Mouse (Mus musculus) cerebral cortex, adult 2 months (tissue): ENCODE results near the gene Ajm1.

ENCODE experiments used
- WGBS: fragments of 180-500 bp; shearing (Covaris S2); methylation state at CpG from one replicate; pipeline ENCODE4 v1.1.7; 2018; 5-methylcytosine and 5-hydroxymethylcytosine counted together

Gene Ajm1

DNA sequence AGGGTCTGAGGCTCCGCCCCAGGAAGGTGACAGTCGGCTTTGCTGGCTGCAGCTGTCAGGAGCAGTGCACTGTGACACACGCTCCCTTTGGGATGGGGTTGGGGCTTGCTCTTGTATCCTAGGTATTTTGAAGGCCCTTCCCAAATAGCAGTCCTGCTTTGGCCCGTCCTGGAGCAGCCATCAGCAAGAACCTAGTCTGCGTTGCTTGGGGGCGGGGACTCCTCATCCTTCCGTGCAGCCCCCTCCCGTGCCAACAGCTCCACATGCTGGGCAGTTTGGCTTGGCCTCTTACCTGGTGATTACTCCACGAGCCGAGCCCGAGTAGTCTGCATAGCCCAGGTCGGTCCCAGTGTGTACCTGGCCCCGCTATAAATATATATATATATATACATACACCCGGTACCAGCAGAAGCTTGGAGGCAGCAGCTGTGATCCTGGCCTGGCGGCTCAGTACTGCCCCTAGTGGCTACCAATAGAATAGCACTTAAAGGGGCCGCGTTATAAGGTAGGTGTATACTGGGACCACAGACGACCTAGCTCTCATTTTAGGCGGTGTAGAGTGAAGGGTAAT, at the start of gene Ajm1:
TSS of gene Ajm1 (minus strand) at position 464 of the 571 bp plus-strand sequence.
- WGBS, result 3% methylated on average over 19 of the region's 19 CpGs

DNA sequence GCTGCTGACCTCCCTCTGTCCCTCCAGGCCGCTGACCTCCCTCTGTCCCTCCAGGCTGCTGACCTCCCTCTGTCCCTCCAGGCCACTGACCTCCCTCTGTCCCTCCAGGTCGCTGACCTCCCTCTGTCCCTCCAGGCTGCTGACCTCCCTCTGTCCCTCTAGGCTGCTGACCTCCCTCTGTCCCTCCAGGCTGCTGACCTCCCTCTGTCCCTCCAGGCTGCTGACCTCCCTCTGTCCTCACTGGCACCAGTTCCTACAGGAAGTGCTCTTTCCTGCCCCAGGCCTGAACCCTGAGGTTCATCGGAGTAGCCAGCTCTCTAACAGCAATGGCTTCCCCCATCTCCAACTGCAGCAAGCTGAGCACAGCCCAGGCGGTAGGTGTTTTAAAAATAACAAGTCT, 47.2 kb upstream of the Ajm1 start:
- WGBS, result 60% methylated on average over 4 of the region's 4 CpGs

DNA sequence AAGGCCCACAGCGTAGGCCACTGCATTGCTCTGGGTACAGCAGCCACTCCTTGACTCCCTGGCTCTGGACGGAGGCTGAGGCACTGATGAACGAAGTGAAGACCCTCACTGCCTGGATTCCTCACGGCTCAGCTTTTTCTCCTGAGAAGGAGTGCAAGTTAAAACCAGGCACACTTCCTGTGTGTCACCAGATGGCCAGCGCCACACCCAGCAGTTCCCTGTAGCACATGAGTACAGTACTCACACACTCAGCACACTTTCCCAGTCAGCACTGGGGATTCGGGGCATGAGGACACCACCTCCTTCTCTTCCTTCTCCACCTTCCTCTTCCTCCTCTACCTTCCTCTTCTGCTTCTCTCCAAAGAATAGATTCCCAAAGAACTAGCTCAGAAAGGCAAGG, 46.3 kb upstream of the Ajm1 start, which contains the start of gene Fcna:
TSS of gene Fcna (minus strand) at position 220 of the 400 bp plus-strand sequence.
- 72% methylated on average over 6 of the region's 6 CpGs for WGBS

DNA sequence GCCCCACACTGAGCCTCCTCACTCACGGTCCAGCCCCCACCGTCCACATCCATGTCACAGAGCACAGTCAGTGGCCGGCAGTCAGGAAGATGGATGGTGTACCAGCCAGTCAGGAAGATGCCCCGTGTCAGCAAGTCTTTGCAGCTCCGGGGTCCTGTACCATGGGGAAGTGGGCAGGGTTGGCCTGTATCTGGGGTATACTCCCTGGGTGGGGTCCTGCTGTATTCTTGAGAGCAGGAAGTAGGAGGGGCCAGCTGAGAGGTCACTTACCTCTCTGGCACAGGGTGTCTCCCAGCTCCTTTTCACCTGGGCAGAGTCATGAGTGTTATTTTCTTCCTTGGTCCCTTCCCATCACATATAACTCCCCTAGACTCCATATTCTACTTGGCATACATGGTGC, 44.4 kb upstream of the Ajm1 start:
- 72% methylated on average over 5 of the region's 5 CpGs for WGBS

DNA sequence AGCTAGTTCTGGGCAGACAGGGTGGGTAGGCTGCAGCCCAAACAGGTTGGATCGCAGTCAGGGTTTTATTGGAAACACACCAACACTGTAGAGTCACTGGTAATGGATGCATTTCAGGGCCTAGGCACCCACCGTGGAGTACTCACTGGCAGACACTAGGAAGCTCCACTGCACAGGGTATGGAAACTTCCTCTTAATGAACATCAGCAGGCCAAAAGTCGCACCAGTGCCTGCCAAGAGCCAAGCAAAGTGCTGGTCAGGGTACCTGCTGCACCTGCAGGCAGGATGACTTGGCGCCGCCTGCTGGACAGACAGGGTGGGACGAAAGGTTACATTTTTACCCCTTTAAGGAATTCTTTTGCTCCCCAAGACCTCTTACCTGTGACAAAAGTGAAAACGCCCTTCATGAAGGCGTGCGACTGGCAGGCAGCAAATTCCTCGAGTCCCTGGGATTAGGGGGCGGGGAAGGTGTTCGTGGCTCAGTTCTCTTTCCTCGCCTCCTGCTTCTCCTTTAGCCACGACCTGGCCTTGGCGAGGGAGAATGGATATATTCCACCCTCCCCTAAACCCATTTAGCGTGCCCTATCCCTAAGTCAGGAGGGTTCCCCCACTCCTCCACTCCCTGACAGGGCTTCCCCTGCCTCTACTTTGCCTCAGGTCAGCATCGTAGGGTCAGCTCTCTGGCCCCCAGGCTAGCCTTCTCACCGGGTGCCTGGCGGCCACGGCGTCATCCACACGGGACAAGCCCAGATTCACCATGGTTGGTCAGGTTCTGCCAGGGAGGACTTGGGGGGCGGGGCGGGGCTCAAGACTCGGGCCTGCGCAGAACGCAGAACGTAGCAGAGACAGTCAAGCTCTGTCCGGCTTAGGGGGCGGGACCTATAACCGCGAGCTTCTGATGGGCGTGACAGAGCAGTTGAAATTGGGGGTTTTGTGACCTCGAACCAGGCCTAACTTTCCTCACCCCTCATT, 40.0 kb upstream of the Ajm1 start, which contains the start of gene Tmem141:
TSS of gene Tmem141 (minus strand) at position 777 of the 972 bp plus-strand sequence.
- 3% methylated on average over 34 of the region's 34 CpGs for WGBS

DNA sequence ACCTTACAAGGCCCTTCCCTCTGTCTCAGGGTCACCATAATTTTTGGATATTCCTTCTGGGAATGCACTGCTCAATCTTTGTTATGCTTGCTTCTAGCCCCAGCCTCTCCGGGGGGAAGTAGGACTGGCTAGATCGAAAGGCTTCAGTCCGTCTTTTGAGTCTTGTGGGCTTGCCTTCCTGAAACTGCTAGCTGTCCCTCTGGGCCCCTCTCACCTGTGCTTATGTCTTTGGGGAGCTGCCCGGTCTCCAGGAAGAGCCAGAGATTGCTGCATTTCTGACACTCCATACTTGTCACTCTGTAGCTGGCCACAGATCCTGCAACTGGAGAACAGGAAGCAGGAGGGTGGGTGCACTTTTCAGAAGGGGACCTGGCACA, 39.3 kb upstream of the Ajm1 start:
- 78% methylated on average over 4 of the region's 4 CpGs for WGBS

DNA sequence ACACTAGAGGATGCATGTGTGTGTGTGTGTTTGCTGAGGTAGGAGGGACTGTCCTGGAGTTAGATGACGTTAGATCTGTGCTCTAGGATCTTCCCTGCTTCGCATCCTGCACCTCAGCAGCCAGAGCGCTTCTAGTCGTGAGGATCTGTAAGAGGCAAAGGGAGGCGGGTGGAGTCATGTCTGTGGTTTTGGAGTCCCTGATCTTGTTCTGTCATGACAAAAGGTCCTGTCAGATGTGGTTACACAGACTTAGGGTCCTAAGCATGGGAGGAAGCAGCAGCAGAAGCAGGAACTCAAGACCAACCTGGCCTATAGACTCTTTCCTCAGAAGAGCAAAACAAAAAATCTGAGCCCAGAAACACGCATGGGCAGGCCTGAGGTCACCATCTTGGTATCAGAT, 38.8 kb upstream of the Ajm1 start:
- WGBS, result 87% methylated on average over 6 of the region's 6 CpGs

DNA sequence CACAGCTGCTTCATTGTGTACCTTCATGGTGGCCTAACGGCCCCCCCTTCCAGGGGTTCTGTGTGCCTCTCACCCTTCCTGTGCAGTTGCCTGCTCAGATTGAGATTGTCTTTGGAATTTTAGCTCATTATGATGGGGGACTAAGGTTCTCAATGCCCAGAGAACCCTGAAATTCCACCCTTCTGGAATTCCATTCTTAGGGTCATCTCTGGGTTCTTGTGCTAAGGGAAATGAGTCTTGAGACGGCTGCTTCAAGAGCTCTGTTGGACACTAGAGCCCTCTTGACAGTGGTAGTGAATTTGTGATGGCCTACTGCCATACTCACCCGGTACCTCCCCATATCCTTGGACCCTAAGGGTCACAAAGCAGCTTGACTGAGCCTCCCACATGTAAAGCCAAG, 36.0 kb upstream of the Ajm1 start, which contains the start of gene Ccdc183:
TSS of gene Ccdc183 (minus strand) at position 101 of the 400 bp plus-strand sequence.
- 93% methylated on average over 3 of the region's 3 CpGs for WGBS

DNA sequence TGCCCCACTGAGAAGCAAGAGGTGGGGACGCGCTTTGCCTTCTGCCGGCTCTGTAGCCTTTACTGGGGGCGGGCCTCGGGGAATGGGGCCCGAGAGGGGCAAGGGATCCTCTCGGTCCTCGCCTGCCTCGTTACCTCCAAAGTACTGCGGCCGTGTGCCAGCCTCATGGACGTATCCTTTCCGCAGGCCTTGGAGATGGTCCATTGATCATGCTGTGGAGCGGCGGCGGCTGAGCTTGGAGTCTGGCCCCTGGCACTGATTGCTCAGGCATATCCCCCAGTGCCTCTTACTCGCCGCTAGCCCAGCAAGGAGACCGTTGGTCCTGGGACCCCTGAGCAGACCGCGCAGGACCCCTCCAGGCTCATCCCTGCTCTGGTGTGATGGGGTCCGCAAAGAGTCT, 34.8 kb upstream of the Ajm1 start:
- WGBS, result 14% methylated on average over 22 of the region's 22 CpGs

DNA sequence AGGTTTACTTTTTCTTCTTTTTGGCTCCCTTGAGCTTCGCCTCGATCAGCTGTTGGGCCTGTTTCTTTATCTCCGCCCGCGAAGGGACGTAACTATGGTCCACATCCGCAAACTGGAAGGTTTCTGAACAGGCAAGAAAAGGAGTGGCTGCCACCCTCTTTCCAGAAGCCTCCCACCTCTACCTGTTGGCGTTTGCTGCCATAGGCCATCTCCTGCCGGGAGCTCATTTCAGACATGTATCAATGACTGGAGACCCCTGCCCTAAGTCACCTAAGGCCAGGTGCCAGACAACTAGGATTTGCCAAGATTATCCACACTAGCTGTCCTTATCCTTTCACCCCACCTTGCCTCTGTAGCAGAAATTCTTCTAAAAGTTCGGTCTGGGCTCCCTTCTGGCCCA, 27.1 kb upstream of the Ajm1 start:
- whole genome bisulfite sequencing, result 56% methylated on average over 10 of the region's 10 CpGs

DNA sequence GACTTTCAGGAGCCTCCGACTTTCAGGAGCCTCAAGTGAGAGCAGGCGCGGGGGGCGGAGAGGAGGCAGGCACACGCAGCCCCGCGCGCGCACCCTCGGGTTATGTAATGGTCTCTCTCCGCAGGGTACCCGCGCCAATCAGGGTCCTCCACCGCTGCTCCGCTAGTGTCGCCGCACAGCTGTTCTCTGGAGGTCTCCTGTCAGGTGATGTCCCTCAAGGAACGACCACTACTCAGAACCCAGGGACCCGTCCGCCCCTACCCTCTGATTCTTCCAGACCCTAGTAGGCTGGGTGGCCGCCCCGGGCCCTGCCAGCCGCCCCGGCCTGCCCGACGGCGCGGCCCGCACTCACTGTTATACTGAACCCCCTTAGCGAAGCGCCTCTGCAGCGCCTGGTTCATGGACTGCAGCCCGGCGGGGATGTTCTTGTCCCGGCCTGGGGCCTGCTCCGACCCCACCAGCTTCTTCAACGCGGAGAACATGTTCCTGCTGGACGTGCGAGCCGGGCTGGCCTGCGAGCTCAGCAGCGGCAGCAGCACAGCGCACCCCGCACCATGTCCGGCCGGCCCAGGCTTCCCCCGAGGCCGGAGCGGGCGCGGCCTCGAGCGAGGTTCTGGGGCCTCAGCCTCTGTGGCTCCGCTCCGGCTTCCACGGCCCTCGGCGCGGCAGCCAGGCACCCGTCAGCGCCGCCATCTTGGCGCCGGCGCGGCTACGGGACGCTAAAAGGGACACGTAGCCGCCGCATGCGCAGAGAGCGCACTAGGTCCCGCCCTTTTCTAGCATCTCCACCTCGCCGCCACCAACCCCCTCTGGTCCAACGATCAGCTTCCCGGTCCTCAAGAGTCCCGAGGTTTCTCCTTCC, 26.4 kb upstream of the Ajm1 start, which contains the start of gene Rabl6:
TSS of gene Rabl6 (minus strand) at position 761 of the 862 bp plus-strand sequence.
- under 1% methylated on average over 80 of the region's 80 CpGs for WGBS

DNA sequence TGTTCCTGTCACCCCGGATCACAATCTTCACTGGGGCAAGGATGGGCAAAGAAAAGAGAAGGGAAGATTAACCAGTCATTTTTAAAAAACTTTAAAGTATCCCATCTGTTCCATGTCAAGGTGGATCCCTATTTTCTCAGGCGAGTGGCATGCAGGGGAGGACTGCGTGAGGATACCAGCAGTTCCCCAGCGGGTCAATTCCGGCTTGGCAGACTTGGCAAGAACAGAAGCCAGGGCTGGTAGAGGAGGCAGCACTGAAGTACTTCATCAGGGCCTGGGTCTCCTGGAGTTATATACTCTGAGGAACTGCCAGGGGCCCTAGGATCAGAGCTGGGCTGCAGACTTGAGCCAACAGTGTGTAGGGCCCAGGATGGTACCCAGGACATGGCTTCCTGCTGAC, 21.0 kb upstream of the Ajm1 start:
- 84% methylated on average over 5 of the region's 5 CpGs for WGBS

DNA sequence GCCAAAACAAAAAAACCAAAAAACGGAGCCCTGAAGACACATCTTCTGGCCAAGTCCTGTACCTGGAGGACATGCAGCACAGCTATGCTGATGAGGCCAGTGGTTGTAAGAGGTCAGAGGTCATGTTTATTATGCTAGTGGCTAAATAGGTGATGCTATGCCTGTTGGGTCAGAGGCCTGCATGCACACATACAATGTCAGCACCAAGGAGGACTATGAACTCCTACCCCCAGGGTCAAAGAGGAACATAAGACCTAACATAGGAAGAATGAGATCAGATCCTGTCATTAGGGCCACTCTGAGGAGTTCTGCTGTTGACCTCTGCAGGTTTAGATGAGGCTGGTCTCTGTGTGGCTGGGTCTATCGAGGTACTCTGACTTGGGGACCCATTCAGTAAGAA, 18.5 kb upstream of the Ajm1 start:
- 74% methylated on average over 2 of the region's 2 CpGs for WGBS

DNA sequence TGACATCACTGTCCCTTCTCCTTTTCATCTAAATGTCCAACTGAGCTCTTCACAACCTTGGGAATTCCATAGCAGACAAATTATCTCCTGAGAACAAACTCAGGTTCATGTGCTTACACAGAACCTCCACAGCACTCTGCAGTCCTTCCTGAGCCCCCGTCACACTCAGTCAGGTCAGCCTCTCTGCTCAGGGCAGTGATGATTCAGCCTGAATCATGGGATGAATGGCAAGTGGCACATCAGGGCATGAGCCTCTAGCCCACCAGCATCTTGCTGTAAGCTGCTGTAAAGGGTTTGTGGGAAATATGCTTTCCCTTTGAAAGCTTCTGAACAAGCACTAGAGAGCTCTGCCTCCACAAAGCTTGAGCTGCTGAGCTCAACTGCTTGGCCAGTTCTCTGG, 17.2 kb upstream of the Ajm1 start:
- WGBS, result 77% methylated on average over 1 of the region's 1 CpGs

DNA sequence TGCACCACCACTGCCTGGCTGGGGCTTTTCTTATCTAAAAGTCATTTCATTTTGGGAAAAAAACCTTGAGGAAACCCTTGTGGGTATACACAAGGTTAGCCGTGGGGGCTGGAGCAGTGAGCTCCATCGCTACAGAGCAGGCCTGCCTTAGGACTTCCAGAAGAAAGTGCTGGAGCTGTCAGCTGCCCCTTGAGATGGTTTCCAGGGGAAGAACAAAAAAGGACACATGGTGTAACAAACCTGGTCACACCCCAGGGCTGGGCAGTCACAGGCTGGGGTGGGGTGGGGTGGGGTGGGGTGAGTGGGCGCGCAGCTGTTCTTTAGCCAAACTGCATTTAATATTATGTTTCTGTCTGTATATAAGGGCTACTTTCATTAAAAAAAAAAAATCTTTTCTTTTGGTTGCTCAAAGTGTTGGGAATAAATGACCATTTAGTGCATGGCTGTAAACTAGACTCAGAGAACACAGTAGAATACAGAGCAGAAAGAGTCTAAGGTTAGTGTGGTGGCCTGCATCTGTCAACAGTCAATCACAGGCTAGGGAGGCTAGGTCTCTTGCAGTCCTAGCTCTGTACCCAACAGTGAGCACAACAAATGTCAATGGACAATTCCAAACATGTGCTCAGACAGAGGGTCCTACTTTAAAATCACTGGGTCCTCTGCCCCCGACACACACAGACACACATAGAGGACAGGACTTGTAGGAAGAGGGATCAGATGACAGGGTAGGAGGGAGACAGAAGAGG, 15.4 kb upstream of the Ajm1 start:
- WGBS, result 93% methylated on average over 5 of the region's 5 CpGs

DNA sequence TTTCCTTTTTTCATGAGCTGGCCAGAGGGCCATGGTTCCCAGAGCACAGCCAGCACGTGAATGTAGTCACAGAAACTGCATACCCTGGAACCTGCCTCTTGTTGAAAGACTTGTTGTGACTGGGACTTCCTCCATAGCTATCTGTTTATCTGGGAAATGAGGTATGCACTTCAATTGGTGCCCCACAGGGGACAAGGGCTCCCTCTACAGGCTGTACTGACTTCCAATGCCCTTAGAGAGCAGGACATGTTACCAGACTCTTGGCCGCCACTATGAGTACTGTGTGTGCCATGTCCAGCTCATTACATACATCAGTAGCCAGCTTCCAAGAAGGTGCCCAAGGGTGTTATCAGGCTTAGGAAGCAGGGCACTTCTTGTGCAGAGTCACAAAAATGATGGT, 10.3 kb upstream of the Ajm1 start:
- WGBS, result 65% methylated on average over 2 of the region's 2 CpGs

DNA sequence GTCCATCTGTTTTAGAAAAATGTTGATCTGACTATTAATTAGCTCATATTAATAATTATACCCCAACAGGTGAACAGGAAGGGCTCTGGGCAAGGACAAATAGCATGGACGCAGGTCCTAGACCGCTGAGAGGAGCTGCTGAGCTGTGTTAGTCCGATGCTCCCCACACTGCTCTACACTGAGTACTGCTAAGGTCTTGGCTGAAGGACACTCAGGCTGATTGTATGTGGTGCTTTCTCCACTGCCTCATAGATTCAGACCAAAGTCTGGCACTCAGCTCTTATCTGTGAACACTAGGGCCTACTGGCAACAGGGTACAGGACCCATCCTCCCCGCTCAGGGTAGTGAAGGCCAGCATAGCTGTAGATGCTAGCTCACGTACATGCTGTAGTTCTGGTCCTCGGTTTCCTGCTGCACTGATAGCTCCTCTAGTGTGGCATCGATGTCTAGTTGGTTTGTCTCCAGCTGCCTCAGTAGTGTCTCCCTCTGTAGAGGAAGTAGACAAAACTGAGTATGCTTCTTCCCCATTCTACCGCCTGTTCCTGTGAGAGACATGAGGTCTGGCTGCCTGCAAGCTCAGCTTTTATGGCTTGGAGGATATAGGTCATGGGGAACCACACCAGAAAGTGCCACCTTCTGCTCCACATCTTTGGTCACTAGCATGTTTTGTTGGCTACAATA, 6.8 kb upstream of the Ajm1 start:
- WGBS, result 83% methylated on average over 8 of the region's 8 CpGs

DNA sequence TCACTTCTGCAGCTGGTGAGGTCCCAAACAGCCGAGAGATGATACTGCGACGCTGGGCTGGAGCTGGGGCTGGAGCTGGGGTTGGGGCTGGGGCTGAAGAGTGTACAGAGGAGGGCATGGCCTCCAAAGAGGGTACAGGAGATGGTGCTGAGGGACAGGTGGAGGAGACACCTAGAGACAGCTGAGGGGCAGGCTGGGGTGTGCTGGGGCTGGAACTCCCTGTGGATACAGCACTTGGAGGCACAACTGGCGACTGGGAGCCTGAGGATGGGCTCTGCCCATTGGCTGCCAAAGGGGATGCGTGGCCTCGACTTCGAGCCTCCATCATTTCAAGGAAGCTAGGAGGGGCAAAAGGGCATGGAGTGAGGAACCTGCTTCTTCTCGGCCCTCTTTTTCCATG, 5.7 kb upstream of the Ajm1 start:
- WGBS, result 92% methylated on average over 8 of the region's 8 CpGs

DNA sequence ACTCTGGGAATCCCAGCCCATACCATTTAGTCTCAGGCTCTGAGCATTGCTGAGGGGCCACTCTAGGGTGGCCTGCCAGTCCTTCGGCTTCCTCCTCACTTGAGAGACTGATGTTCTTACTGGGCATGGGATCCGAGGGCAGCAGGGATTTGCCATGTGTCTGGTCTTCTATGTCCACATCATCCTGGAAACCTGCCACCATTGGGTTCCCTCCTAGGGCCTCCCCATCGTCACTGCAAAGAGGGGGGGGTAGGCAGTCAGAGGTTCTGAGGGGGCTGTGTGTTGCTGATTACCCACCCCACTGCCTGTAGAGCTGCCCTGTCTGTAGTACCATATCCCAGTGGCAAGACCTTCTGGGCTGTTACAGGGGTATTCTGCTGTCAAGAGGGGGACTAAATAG, 4.0 kb upstream of the Ajm1 start:
- 52% methylated on average over 3 of the region's 3 CpGs for whole genome bisulfite sequencing

DNA sequence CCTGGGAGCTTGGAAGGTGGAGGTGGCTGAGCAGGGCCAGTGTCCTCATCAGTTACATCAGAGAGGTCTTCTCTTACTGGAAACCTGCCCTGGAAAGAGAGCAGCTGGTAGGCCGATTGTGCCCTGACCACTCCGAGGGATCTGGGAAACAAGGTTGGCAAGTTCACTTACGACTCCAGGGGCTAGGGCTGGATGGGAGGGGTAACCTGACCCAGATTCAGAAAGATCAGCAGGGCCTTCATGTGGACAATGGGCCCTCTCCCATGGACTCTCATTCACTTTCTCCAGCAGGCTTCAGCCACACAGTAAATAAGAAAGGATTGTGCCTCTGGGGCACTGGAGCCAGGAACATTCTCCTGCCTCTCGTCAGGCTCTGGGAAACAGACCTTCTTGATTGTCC, 3.3 kb upstream of the Ajm1 start:
- WGBS, result 59% methylated on average over 4 of the region's 4 CpGs

DNA sequence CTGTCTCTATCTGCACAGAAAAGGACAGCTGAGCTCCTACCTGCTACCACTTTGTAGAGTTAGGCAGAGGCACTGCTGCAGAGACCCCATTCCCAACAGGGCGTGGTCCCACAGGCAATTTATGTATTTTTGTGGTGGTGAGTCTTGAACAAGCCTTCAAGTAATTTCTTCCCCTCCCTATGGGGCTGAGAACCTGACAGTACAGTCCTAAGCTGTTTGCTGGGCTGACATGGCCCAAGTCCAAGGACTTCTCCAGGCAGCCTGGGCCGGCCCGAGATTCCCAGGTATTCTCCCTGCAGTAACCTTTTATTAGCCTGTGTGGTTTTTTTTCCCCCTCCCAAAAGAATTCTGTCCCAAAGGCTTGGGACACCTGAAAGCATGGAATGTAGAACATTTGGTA, 2.6 kb upstream of the Ajm1 start:
- 84% methylated on average over 3 of the region's 3 CpGs for WGBS
